ENCODE assay signal across 9 mouse cellular contexts in the genomic region with DNA sequence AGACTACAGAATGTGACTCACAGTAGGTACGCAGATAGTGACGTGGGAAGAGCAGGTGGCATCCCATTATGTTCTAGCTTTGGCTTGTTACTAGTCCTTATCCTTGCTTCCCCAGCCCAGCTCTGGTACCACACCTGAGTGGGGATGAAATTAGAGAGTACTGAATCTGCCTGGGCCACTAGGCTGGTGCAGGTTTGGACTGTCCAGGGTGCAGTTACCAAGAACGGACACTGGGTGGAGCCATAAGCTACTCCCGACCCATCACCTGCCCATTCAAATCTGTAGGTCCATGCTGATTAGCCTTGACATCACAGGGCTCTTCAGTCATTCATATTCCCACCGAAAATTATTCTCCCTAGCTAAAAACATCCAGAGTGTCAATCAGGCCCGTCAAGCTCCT. TPM values are rescaled to one million over a fixed set of nuclear protein-coding genes. Genes with fewer than 3 reads are reported as not detected.
DNase-seq lines count a peak whose midpoint lies in the region; ATAC-seq and TF ChIP-seq lines count a peak whose summit lies in the region.
"Had no signal": no experiment of that assay in that cellular context is flagged by ENCODE, and none has a peak within 500 bp of the region (broad histone marks: within the 10 kb centered on the region; RNA-seq: fewer than 3 reads in every experiment).

No protein-coding gene starts in this region.

- no peak for TF ChIP-seq POLR2A in bone marrow, adult 2 months (IDR thresholded peaks at IDR 0.05; ENCODE audit: borderline replicate concordance, control insufficient read depth, low read depth, low read length)

- H3K4me1 ChIP-seq in forebrain, embryonic 11.5 days (replicated peaks; ENCODE audit: control insufficient read depth, insufficient read depth, low read length): peaks cover 3% of the 10 kb centered on the region; the same call in 1 of the 2 replicates
- peaks cover 13% of the 10 kb centered on the region for H3K4me1 ChIP-seq in forebrain, embryonic 15.5 days
- peaks cover 4% of the 10 kb centered on the region; the same call in 1 of the 2 replicates for H3K4me1 ChIP-seq in midbrain, embryonic 14.5 days (ENCODE audit: control insufficient read depth, insufficient read depth, low read length)
- peaks cover 9% of the 10 kb centered on the region for H3K4me1 ChIP-seq in midbrain, embryonic 13.5 days (replicated peaks)
- peaks cover 4% of the 10 kb centered on the region for H3K4me1 ChIP-seq in bone marrow, adult 2 months (ENCODE audit: control insufficient read depth, insufficient read depth, low read length)

- 33% methylated on average over 6 of the region's 6 CpGs for WGBS in forebrain, embryonic 11.5 days
- WGBS in forebrain, embryonic 15.5 days: 28% methylated on average over 6 of the region's 6 CpGs
- 29% methylated on average over 6 of the region's 6 CpGs for WGBS in midbrain, embryonic 14.5 days
- 31% methylated on average over 6 of the region's 6 CpGs for WGBS in midbrain, embryonic 13.5 days
- WGBS in bone marrow, adult 2 months: 33% methylated on average over 6 of the region's 6 CpGs

- DNase-seq in forebrain, embryonic 11.5 days (ENCODE audit: low spot score): peak; percentile 77
- DNase-seq in midbrain, embryonic 14.5 days: peak; percentile 65
- DNase-seq in kidney, postnatal 36 days: peak; percentile 56 to 78
- DNase-seq in left cerebral cortex, adult 18-20 months (ENCODE audit: low spot score in 2 of 2): no peak

- ATAC-seq in forebrain, embryonic 11.5 days (replicated peaks; ENCODE audit: low FRiP score): no peak
- no peak; the same call in 1 of the 2 replicates for ATAC-seq in forebrain, embryonic 15.5 days (replicated peaks)
- ATAC-seq in midbrain, embryonic 14.5 days (ENCODE audit: low FRiP score, low TSS enrichment): no peak
- ATAC-seq in midbrain, embryonic 13.5 days: no peak
- peak; percentile 55 for ATAC-seq in neutrophil, adult 5-6 weeks (ENCODE audit: extremely low read depth, insufficient number of reproducible peaks, low FRiP score, poor library complexity, severe bottlenecking)

- no peak overlapping the region for H3K27ac ChIP-seq in forebrain, embryonic 11.5 days (ENCODE audit: low read depth, low read length)
- no peak overlapping the region for H3K27ac ChIP-seq in forebrain, embryonic 15.5 days (replicated peaks)
- no peak overlapping the region for H3K27ac ChIP-seq in midbrain, embryonic 14.5 days (replicated peaks; ENCODE audit: low read depth, low read length)
- H3K27ac ChIP-seq in midbrain, embryonic 13.5 days: no peak overlapping the region
- no peak overlapping the region for H3K27ac ChIP-seq in bone marrow, adult 2 months (ENCODE audit: control insufficient read depth, insufficient read depth, low read depth, low read length, poor library complexity)

- H3K9ac ChIP-seq in forebrain, embryonic 11.5 days (ENCODE audit: low read length): no peak overlapping the region
- no peak overlapping the region for H3K9ac ChIP-seq in forebrain, embryonic 15.5 days (replicated peaks)
- H3K9ac ChIP-seq in midbrain, embryonic 14.5 days (replicated peaks; ENCODE audit: low read length): no peak overlapping the region
- H3K9ac ChIP-seq in midbrain, embryonic 13.5 days (replicated peaks): no peak overlapping the region

- peak; percentile 85 for TF ChIP-seq CTCF in bone marrow, adult 2 months (IDR thresholded peaks at IDR 0.05; ENCODE audit: control insufficient read depth, insufficient read depth, low read length)

- peaks cover 16% of the 10 kb centered on the region for H3K27me3 ChIP-seq in forebrain, embryonic 11.5 days (ENCODE audit: control insufficient read depth, insufficient read depth, low read length)
- H3K27me3 ChIP-seq in forebrain, embryonic 15.5 days: peaks cover 21% of the 10 kb centered on the region
- H3K27me3 ChIP-seq in midbrain, embryonic 14.5 days (ENCODE audit: control insufficient read depth, insufficient read depth, low read length): peaks cover 10% of the 10 kb centered on the region; the same call in 1 of the 2 replicates
- H3K27me3 ChIP-seq in midbrain, embryonic 13.5 days: peaks cover 58% of the 10 kb centered on the region

- no peak overlapping the region for H3K4me3 ChIP-seq in forebrain, embryonic 11.5 days (ENCODE audit: low read depth, low read length)
- no peak overlapping the region for H3K4me3 ChIP-seq in forebrain, embryonic 15.5 days
- no peak overlapping the region for H3K4me3 ChIP-seq in midbrain, embryonic 14.5 days (replicated peaks; ENCODE audit: low read depth, low read length)
- no peak overlapping the region for H3K4me3 ChIP-seq in midbrain, embryonic 13.5 days (replicated peaks)
- H3K4me3 ChIP-seq in bone marrow, adult 2 months (replicated peaks; ENCODE audit: control insufficient read depth, low read depth, low read length): no peak overlapping the region

- no peak overlapping the region for H3K4me2 ChIP-seq in forebrain, embryonic 11.5 days (ENCODE audit: low read depth, low read length, severe bottlenecking)
- H3K4me2 ChIP-seq in forebrain, embryonic 15.5 days (replicated peaks): no peak overlapping the region
- H3K4me2 ChIP-seq in midbrain, embryonic 14.5 days (ENCODE audit: low read length): no peak overlapping the region
- no peak overlapping the region for H3K4me2 ChIP-seq in midbrain, embryonic 13.5 days (replicated peaks)

- no peaks in the 10 kb centered on the region for H3K36me3 ChIP-seq in forebrain, embryonic 11.5 days (ENCODE audit: control insufficient read depth, insufficient read depth, low read length)
- no peaks in the 10 kb centered on the region for H3K36me3 ChIP-seq in forebrain, embryonic 15.5 days
- no peaks in the 10 kb centered on the region for H3K36me3 ChIP-seq in midbrain, embryonic 14.5 days (ENCODE audit: control insufficient read depth, insufficient read depth, low read length)
- H3K36me3 ChIP-seq in midbrain, embryonic 13.5 days: no peaks in the 10 kb centered on the region

- no peaks in the 10 kb centered on the region; the same call in 1 of the 2 replicates for H3K9me3 ChIP-seq in forebrain, embryonic 11.5 days (ENCODE audit: control insufficient read depth, low read length)
- no peaks in the 10 kb centered on the region for H3K9me3 ChIP-seq in forebrain, embryonic 15.5 days
- no peaks in the 10 kb centered on the region for H3K9me3 ChIP-seq in midbrain, embryonic 14.5 days (ENCODE audit: control insufficient read depth, low read length)
- H3K9me3 ChIP-seq in midbrain, embryonic 13.5 days: no peaks in the 10 kb centered on the region

RNA-seq across cellular contexts. Expression of a gene that starts 11.7 kb away (rescaled TPM):
- polyA plus RNA-seq in forebrain, embryonic 11.5 days (2014; fragmentation: Nextera tagmentation; extraction: Ambion mirVana): 0.90 and 1.2 TPM in 2 replicates
- polyA plus RNA-seq in forebrain, embryonic 15.5 days (2015; fragmentation: Nextera tagmentation; extraction: Ambion mirVana): 0.09 and 0.10 TPM in 2 replicates
- polyA plus RNA-seq in midbrain, embryonic 14.5 days (2014; fragmentation: Nextera tagmentation; extraction: Ambion mirVana): not detected in 2 replicates
- 0.07 TPM in 1 of 2 replicates, not detected in the other for polyA plus RNA-seq in midbrain, embryonic 13.5 days (2015; fragmentation: Nextera tagmentation; extraction: Ambion mirVana)
- polyA plus RNA-seq in bone marrow, adult 2 months (2011; ENCODE audit: insufficient read depth, insufficient read length, low replicate concordance, missing spikeins): 0.61 TPM in 1 of 2 replicates, not detected in the other
- 0.12 and 0.23 TPM in 2 replicates for total RNA-seq in neutrophil, adult 5-6 weeks (2017)
- 1 to 10 TPM; 3.0 to 3.4 TPM for total RNA-seq in left cerebral cortex, adult 18-20 months (2021)

RNA-seq across cellular contexts. Expression of a gene that starts 18.2 kb away (rescaled TPM):
- not detected in 2 replicates for polyA plus RNA-seq in forebrain, embryonic 11.5 days (2014; fragmentation: Nextera tagmentation; extraction: Ambion mirVana)
- polyA plus RNA-seq in forebrain, embryonic 15.5 days (2015; fragmentation: Nextera tagmentation; extraction: Ambion mirVana): not detected in 2 replicates
- not detected in 2 replicates for polyA plus RNA-seq in midbrain, embryonic 14.5 days (2014; fragmentation: Nextera tagmentation; extraction: Ambion mirVana)
- polyA plus RNA-seq in midbrain, embryonic 13.5 days (2015; fragmentation: Nextera tagmentation; extraction: Ambion mirVana): 0.26 and 0.28 TPM in 2 replicates
- not detected in 2 replicates for polyA plus RNA-seq in bone marrow, adult 2 months (2011; ENCODE audit: insufficient read depth, insufficient read length, low replicate concordance, missing spikeins)
- not detected in 2 replicates for total RNA-seq in neutrophil, adult 5-6 weeks (2017)
- total RNA-seq in left cerebral cortex, adult 18-20 months (2021): not detected
- polyA plus RNA-seq: neural tube, embryonic 14.5 days had no signal

RNA-seq across cellular contexts. Expression of a gene that starts 24.7 kb away (rescaled TPM):
- polyA plus RNA-seq in forebrain, embryonic 11.5 days (2014; fragmentation: Nextera tagmentation; extraction: Ambion mirVana): 0.49 TPM in 1 of 2 replicates, not detected in the other
- 0.53 and 1.0 TPM in 2 replicates for polyA plus RNA-seq in forebrain, embryonic 15.5 days (2015; fragmentation: Nextera tagmentation; extraction: Ambion mirVana)
- polyA plus RNA-seq in midbrain, embryonic 14.5 days (2014; fragmentation: Nextera tagmentation; extraction: Ambion mirVana): 0.54 and 1.2 TPM in 2 replicates
- 0.87 and 0.97 TPM in 2 replicates for polyA plus RNA-seq in midbrain, embryonic 13.5 days (2015; fragmentation: Nextera tagmentation; extraction: Ambion mirVana)
- 2.6 and 3.3 TPM in 2 replicates for polyA plus RNA-seq in bone marrow, adult 2 months (2011; ENCODE audit: insufficient read depth, insufficient read length, low replicate concordance, missing spikeins)
- total RNA-seq in neutrophil, adult 5-6 weeks (2017): 1.8 and 2.3 TPM in 2 replicates
- 10 to 100 TPM; 19.0 to 20.7 TPM for total RNA-seq in left cerebral cortex, adult 18-20 months (2021)

RNA-seq across cellular contexts. Expression of a gene that starts 37.5 kb away (rescaled TPM):
- polyA plus RNA-seq in forebrain, embryonic 11.5 days (2014; fragmentation: Nextera tagmentation; extraction: Ambion mirVana): 75.1 and 77.8 TPM in 2 replicates
- polyA plus RNA-seq in forebrain, embryonic 15.5 days (2015; fragmentation: Nextera tagmentation; extraction: Ambion mirVana): 210 and 219 TPM in 2 replicates
- polyA plus RNA-seq in midbrain, embryonic 14.5 days (2014; fragmentation: Nextera tagmentation; extraction: Ambion mirVana): 276 and 368 TPM in 2 replicates
- 206 and 218 TPM in 2 replicates for polyA plus RNA-seq in midbrain, embryonic 13.5 days (2015; fragmentation: Nextera tagmentation; extraction: Ambion mirVana)
- polyA plus RNA-seq in bone marrow, adult 2 months (2011; ENCODE audit: insufficient read depth, insufficient read length, low replicate concordance, missing spikeins): 12.4 and 32.0 TPM in 2 replicates
- 12.2 and 18.4 TPM in 2 replicates for total RNA-seq in neutrophil, adult 5-6 weeks (2017)
- total RNA-seq in left cerebral cortex, adult 18-20 months (2021): 100 to 1,000 TPM; 328 to 345 TPM

Comparison
In these comparisons a context has a peak if more than half of its experiments do, and no peak if none do; other contexts are left out.
1. DNase-seq: peak in forebrain, embryonic 11.5 days (single experiment), midbrain, embryonic 14.5 days (single experiment) and kidney, postnatal 36 days (2 of 2); none in left cerebral cortex, adult 18-20 months (0 of 2).